Mouse (Mus musculus) CD4-positive helper T cell, adult 2 months (primary cell): ENCODE data around the gene Olfr958.

Source experiments
- DNase-seq: peaks from one replicate; pipeline ENCODE4 v3.0.0-alpha.2; 2012; ENCODE audit warnings: low read depth, missing footprints, low spot score

Olfr958 gene

GRCm38 (mm10) chr9:39553946-39554345 is at the start of gene Olfr958:
Gene Olfr958 (minus strand): TSS chr9:39554054.
- no peak for DNase-seq

- DNase-seq: no peak
Observed at GRCm38 (mm10) chr9:39603333-39603845, 49.5 kb upstream of the Olfr958 start.

GRCm38 (mm10) chr9:39602536-39603332 is 48.9 kb upstream of the Olfr958 start:
- DNase-seq: no peak

GRCm38 (mm10) chr9:39577050-39577449 is 23.2 kb upstream of the Olfr958 start:
- DNase-seq: no peak

GRCm38 (mm10) chr9:39575469-39575868 is 21.6 kb upstream of the Olfr958 start, which contains the start of gene Olfr959:
Gene Olfr959 (minus strand): TSS chr9:39575569.
- DNase-seq: no peak

GRCm38 (mm10) chr9:39558349-39558647 is 4.4 kb upstream of the Olfr958 start:
- DNase-seq: no peak

GRCm38 (mm10) chr9:39557529-39558348 is 3.9 kb upstream of the Olfr958 start:
- DNase-seq: no peak

GRCm38 (mm10) chr9:39550806-39551205 is 3.0 kb downstream of the Olfr958 start:
- DNase-seq: no peak

GRCm38 (mm10) chr9:39523616-39524285 is 30.1 kb downstream of the Olfr958 start:
- no peak for DNase-seq

- DNase-seq: no peak
Observed at GRCm38 (mm10) chr9:39518595-39518994, 35.3 kb downstream of the Olfr958 start.

- DNase-seq: no peak
Observed at GRCm38 (mm10) chr9:39515531-39515930, 38.3 kb downstream of the Olfr958 start, which contains the start of gene Olfr957. Gene Olfr957 (minus strand): TSS chr9:39515809.

- DNase-seq: no peak
Observed at GRCm38 (mm10) chr9:39509412-39509811, 44.4 kb downstream of the Olfr958 start.

GRCm38 (mm10) chr9:39508998-39509397 is 44.9 kb downstream of the Olfr958 start:
- DNase-seq: no peak
